Mouse (Mus musculus) spleen, postnatal 36 days (tissue): ENCODE data around the gene Fyn.

Source experiments
- DNase-seq, 2 experiments: peaks; one replicate each; pipeline ENCODE4 v3.0.0; 2022; ENCODE audit warnings: low spot score in 2 of 2, mixed read lengths in 1 of 2

Fyn gene

DNA sequence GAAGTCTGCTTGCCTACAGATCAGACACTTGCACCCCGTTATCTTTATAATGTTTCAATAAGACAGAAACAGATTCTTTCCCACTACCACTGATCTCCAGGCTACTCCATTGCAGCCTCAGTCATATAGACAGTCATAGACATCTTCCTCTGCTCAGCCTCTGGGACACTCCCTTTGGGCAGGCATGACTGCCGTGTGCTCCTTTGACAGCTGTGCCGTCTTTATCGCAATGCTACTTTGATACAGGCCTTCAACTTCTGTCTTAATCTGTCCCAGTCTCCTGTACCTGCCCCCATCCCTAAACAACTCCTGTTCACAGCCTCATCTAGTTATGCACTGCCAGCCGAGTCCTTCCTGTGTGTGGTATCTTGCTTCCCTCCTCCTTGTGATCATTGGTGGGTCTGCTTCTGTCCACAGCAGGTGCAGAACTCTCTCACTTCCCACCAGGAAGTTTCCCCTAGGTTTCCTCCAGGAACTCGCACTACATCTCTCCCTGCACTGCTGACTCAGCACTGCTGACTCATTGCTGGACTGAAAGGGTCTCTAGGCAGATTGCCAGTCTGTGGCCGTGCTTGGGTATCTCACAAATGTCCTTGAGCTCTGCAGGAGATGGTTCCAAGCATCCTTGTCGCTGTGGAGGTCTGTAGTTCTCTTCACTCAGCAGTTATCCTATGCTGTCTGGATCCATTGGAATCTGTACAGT lies 43.4 kb downstream of the Fyn start:
- no peak for DNase-seq

GRCm38 (mm10) chr10:39412826-39413620 lies 44.4 kb downstream of the Fyn start:
- DNase-seq = peak; percentile 63 to 66

DNA sequence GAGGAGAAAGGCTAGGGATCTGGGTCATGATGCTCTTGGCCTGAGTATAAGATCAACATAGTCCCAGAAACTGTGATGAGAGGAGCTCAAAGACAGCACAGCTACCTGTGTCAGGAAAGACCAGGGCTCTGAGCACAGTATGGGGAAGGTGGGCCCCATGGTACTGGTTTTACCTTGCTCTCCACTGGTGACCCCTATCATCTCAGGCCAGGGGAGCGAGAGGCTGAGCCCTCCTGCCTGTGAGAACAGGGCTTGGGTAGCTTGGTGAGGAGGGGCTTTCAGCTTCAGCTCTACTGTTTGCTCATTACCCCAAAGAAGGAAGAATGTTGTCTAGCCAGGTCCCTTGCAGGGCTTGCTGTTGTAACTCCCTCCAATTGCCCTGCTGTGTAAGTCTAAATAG lies 45.4 kb downstream of the Fyn start:
- DNase-seq = no peak

DNA sequence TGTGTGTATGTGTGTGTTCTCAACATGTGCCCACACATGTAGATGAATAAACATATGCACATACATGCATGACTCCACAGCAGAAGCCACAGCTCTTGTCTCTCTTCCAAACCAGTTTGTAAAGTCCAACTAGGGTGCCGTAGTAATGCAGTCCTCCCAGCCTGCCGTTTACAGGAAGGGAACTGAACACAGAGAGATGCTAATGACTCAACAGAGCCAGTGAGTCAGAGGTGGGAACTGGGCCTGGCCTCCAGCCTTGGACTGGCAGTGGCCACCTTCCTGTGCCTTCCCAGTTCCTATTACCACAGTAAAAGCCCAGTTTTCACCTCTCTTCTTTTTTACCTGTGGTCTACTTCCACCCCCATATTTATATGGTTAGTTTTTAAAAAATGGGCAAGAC lies 46.9 kb downstream of the Fyn start:
- no peak for DNase-seq

DNA sequence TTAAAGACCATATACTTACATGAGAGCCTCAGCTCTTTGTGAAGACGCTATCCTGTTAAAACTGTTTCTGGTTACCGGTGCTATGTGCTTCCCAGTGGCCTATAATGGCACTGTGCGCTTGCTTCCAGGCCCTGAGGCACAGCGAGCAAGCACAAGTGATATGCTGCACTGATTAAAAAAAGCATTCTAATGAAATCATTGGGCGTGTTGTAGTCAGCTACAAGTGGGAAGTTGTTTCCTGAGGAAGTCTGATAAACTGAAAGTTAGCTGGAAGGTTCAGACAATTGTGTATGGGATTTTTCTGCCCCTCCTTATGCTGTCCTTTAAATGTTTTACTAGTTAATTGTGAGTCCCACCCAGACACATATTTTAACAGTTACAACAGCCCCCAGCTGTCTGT lies 49.0 kb downstream of the Fyn start:
- no peak for DNase-seq

GRCm38 (mm10) chr10:39418395-39418794 lies 49.7 kb downstream of the Fyn start:
- DNase-seq = no peak

- peak; percentile 31 to 34 for DNase-seq
Measured at GRCm38 (mm10) chr10:39420842-39421617, 52.4 kb downstream of the Fyn start.

DNA sequence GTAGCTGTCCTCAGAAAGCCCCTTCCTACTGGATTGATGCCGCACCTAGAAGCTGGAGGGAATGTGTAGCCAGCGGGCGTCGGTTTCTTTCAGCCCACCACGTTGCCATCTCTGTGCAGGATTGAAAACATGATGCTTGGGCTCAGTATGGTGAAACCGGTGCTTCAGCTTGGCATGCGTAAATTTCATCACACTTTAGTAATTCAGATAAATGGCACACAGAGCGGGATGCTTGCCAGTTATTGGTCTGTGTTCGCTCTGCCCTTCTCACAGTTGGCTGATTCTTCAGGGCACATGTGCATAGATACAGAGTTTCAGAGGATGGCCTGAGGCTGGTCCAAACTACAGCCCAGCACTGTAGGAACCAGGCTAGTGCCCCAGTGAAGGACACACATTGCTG lies 53.1 kb downstream of the Fyn start:
- no peak for DNase-seq

DNA sequence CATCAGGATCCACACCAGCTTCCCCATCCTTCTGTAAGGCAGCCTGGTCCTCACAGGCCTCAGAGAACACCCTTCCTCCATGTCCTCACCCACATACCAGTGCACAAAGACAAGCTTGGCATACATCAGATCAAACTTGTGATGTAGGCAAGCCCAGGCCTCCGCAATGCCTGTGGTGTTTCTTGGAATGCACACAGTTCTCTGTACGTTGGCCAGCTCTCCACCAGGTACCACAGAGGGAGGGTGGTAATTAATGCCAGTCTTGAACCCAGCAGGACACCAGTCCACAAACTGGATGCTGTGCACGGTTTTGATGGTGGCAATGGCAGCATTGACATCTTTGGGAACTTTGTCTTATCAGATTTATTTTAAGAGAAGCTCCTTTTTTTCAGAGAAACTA lies 56.0 kb downstream of the Fyn start:
- DNase-seq = no peak

- DNase-seq = no peak
Measured at GRCm38 (mm10) chr10:39426033-39426432, 57.4 kb downstream of the Fyn start.

GRCm38 (mm10) chr10:39426833-39427490 lies 58.3 kb downstream of the Fyn start:
- no peak for DNase-seq

DNA sequence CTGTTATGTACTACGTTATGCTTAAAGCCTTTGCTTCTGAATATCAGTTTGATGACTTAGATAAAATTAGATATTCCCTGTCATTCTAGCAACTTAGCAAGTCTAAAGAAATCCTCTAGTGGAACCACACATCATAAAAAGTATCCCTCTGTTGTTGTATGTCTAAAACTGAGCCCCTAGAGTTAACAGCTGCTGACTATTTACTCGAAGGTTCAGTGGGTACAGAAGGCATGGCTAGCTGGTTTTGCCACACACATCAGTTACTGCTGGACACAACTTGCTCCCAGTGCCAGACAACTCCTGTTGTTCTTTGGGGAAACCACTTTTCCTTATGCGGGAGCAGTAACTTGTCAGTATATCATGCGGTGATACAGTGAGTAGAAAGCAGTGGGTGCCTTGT lies 61.0 kb downstream of the Fyn start:
- DNase-seq = no peak

- no peak for DNase-seq
Measured at GRCm38 (mm10) chr10:39430074-39430764, 61.6 kb downstream of the Fyn start.

GRCm38 (mm10) chr10:39431265-39431664 lies 62.6 kb downstream of the Fyn start:
- DNase-seq = no peak

DNA sequence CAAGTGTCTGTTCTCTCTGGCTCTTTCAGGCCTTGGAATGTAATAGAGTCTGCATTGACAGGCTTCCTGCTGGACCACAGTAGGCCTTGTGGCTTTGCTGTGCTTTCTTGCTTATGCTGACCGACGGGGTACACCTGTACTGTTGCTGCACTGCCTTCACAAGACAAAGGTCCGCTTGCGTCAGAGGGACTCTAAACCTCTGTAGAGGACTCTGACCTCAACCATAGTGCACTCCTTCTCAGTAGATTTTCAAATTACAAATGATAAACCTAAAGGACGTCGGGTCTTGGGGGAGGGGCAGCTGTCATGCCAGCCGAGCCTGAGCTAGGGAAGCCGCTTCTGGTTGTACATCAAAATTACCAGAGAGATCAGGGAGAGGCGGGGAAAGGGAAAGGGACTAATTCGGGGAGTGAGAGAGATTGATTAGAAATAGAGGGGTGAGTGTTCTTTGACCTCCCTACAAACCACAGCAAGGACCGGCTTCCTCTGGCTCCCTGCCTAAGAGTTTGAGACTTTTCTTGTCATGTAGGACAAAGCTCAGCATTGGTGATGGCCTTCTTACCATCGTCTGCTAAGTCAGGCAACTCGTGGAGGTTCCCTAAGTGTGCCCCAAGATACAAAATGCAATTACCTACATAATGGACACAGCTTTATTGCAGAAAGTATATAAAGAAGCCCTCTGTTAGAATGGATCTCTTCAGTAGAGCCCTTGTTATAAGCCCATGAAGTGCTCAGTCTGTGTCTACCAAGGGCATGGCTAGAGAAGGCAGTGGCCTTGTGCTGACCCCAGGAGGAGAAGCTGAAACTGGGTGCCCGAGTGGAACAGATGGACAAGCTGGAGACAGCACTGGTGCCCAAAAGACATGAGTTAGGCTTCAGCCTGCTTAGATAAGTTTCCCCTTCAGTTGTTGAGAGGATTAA lies 64.3 kb downstream of the Fyn start:
- DNase-seq = no peak

GRCm38 (mm10) chr10:39433893-39434292 lies 65.2 kb downstream of the Fyn start:
- no peak for DNase-seq

GRCm38 (mm10) chr10:39434758-39435448 lies 66.2 kb downstream of the Fyn start:
- DNase-seq = no peak

GRCm38 (mm10) chr10:39438905-39439304 lies 70.2 kb downstream of the Fyn start:
- DNase-seq = no peak

- DNase-seq = no peak
Measured at GRCm38 (mm10) chr10:39440506-39440905, 71.9 kb downstream of the Fyn start.

DNA sequence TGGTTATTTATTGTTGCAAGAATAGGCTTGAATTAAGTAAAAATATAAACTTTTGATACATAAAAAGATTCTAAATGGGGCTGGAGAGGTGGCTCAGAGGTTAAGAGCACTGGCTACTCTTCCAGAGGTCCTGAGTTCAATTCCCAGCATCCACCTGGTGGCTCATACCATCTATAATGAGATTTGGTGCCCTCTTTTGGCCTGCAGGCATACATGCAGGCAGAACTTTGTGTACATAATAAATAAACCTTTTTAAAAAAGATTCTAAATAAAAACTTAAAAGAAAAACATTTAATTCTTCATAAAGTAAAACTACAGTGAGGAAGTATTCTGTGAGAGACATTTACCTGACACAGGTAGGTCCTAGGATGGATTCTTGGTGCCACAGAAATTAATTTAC lies 73.0 kb downstream of the Fyn start:
- DNase-seq = no peak
